Mouse (Mus musculus): ENCODE measurements around the gene Borcs5. TPM values are rescaled to one million over a fixed set of nuclear protein-coding genes. Genes with fewer than 3 reads are reported as not detected.

Gene Borcs5
- polyA plus RNA-seq, 1 experiment from 2014 or later = 38.6 TPM

DNA sequence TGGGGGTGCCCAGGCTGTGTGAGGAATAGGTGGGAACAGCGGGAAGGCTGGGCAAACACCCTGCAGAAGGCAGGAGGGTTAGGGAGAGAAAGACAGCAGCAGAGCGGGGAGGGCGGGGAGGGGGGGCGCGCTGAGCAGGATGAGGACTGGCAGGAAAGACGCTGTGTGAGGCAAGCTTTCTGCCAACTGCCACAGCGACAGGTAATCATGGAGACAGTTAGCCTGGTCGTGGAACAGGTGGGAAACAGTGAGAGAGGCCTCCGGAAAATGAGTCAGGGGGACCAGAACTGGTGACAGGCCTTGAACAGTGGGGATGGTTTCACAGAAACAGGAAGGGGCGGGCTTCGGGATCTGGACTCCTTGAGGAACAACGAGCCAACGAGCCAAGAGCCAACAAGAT is 27.4 kb upstream of the Borcs5 start:
- Histone ChIP-seq H3K4me2 (replicated peaks) (no peak overlapping the region), H3K4me1 (no peaks in the 10 kb centered on the region), H3K27ac (no peak overlapping the region), H3K36me3 (no peaks in the 10 kb centered on the region), H3K9ac (no peak overlapping the region), H3K4me3 (no peak overlapping the region), H3K27me3 (replicated peaks) (no peaks in the 10 kb centered on the region), H3K9me3 (no peaks in the 10 kb centered on the region)
- ATAC-seq (ENCODE audit: low FRiP score, low read depth) = no peak
- WGBS = 81% methylated on average over 13 of the region's 13 CpGs

DNA sequence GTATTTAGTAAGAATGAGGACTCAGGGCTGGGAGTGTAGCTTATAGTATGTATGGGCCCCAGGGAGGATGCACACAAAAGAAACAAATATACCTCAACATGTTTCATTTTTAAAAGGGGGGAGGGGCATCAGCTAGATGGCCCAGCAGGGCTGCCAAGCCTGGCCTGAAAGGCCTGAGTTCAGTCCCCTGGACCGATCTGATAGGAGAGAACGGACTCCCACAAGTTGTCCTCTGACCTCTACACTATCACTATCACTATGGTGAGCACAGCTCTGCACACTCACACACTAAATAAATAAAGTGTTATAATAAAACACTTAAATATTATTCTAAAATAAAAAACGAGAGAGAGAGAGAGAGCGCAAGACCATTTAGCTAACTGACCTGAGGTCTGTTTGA is 25.0 kb upstream of the Borcs5 start:
- no peak overlapping the region for H3K4me2 ChIP-seq (replicated peaks)

DNA sequence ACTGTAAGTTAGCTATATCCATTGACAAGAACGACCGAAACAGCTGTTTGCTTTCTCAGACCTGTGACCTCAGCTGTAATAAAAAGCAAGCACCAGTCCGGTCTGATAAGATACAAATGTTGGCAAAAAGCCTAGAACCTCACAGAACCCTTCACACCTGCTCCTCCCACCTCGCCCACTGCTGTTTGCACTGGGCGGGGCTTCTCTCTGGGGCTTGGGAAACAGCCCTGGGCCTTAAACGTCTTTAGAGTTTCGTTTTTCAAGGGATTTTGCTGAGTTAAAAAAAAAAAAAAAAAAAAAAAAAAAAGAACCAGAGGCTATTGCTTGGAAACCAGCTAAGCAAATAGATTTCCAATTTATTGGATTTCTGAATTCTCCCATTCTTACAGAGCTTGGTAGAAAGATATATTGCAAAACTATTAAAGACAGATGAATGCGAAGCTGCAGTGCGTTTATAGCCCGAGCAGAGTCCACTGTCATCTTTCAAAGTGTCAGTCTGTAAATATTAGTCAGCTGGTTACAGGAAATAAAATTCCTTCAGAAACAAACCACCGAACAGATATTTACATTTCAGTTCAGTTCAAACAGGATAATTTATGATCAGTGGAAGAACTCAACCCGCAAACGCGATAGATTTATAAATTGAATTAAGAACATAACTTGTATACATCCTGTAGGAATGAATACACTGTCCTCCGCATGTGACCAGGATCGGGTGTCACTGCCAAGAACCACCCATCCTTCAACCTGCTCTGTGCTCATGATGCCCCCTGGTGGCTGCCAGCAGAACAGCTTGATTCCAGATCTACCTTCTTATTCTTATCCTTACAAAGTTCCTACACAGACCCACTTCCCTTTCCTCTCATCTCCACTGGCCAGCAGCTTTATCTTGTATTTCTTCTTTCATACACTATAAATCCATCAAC is 24.3 kb upstream of the Borcs5 start:
- peak; percentile 73; the same call in 1 of the 2 replicates for ATAC-seq (ENCODE audit: low FRiP score, low read depth)
- Histone ChIP-seq H3K4me1 (no peaks in the 10 kb centered on the region), H3K27ac (no peak overlapping the region), H3K27me3 (replicated peaks) (no peaks in the 10 kb centered on the region), H3K36me3 (no peaks in the 10 kb centered on the region), H3K4me2 (replicated peaks) (no peak overlapping the region), H3K9me3 (no peaks in the 10 kb centered on the region), H3K4me3 (no peak overlapping the region), H3K9ac (no peak overlapping the region)
- 21% methylated on average over 16 of the region's 16 CpGs for WGBS

More for the DNA sequence above, 25.0 kb upstream of the Borcs5 start:
- ATAC-seq (ENCODE audit: low FRiP score, low read depth) = no peak
- WGBS = 85% methylated on average over 4 of the region's 4 CpGs
- Histone ChIP-seq H3K9me3 (no peaks in the 10 kb centered on the region), H3K27me3 (replicated peaks) (no peaks in the 10 kb centered on the region), H3K36me3 (no peaks in the 10 kb centered on the region), H3K9ac (no peak overlapping the region), H3K27ac (no peak overlapping the region), H3K4me1 (no peaks in the 10 kb centered on the region), H3K4me3 (no peak overlapping the region)

DNA sequence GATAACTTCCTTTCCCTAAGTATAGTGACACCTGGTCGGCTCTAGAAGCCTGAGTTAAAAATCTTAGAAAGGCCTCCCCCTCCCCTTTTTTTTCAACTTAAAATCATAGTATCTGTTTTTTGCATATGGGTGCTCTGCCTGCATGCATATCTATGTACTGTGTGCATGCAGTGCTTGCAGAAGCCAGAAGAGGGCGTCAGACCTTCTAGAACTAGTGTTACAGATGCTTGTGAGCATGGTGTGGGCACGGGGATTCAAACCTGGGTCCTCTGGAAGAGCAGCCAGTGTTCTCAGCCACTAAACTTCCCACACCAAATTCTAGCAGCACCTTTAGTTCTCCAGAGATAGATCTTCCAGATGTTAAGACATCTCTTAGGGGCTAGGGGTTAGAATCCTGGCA is 21.7 kb upstream of the Borcs5 start:
- WGBS = 60% methylated on average over 3 of the region's 3 CpGs
- Histone ChIP-seq H3K4me3 (no peak overlapping the region), H3K27me3 (replicated peaks) (no peaks in the 10 kb centered on the region), H3K9ac (no peak overlapping the region), H3K36me3 (no peaks in the 10 kb centered on the region), H3K4me1 (no peaks in the 10 kb centered on the region), H3K4me2 (replicated peaks) (no peak overlapping the region), H3K27ac (no peak overlapping the region), H3K9me3 (no peaks in the 10 kb centered on the region)
- ATAC-seq (ENCODE audit: low FRiP score, low read depth) = no peak

DNA sequence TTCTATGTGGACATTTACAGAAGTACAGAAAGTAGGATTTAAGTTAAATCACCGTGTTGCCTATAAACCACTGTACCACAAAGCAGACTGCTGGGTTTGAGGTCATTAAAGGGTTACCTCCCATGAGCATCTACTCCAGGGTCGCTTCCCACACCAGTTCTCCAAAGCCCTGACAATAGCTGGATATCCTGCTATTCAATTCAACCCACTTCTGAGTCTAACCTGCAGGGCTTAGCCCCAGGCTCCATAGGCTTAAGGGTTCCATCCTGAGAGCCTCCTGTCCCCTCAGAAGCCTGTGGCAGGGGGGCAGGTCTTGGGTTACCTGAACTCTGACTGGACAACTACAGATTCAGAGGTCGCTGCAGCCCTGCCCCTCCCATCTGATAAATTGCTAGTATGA is 19.2 kb upstream of the Borcs5 start:
- H3K9ac ChIP-seq = no peak overlapping the region
- no peaks in the 10 kb centered on the region for H3K4me1 ChIP-seq
- H3K27ac ChIP-seq = no peak overlapping the region
- H3K27me3 ChIP-seq (replicated peaks) = no peaks in the 10 kb centered on the region
- no peak for ATAC-seq (ENCODE audit: low FRiP score, low read depth)
- H3K4me2 ChIP-seq (replicated peaks) = no peak overlapping the region
- H3K4me3 ChIP-seq = no peak overlapping the region
- H3K9me3 ChIP-seq = no peaks in the 10 kb centered on the region
- H3K36me3 ChIP-seq = no peaks in the 10 kb centered on the region
- 66% methylated on average over 3 of the region's 3 CpGs for WGBS

DNA sequence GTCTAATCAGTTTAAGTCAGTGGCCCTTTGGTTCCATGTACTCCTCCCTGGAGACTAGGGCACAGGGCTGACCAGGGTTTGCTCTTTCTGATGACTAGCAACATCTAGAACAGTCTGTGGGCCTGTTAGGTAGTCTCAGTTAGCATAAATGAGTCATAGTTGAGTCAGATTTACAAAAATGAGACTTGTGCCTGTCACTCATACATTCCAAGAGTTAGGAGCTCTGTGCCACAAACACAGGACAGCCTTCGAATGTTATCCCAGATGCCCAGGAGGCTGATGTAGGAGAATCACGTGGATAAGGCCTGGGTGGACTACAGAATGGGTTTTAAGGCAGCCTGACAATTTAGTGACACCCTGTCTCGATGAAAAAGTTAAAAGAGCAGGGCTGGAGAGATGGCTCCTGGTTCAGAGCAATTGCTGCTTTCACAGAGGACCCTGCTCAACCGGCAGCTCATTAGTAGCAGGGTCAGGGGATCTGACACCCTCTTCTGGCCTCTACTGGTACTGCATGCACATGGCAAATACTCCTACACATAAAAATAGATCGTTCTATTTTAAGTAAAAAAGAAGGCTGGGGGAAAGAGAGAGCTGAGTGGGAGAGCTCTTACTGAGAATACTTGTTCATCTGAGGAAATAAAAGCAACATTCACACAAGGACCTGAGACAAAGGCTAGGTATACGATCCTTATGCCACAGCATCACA is 18.3 kb upstream of the Borcs5 start:
- no peak overlapping the region for H3K4me2 ChIP-seq (replicated peaks)
- H3K4me1 ChIP-seq = no peaks in the 10 kb centered on the region
- no peaks in the 10 kb centered on the region for H3K27me3 ChIP-seq (replicated peaks)
- no peak overlapping the region for H3K27ac ChIP-seq
- no peak for ATAC-seq (ENCODE audit: low FRiP score, low read depth)
- H3K9me3 ChIP-seq = no peaks in the 10 kb centered on the region
- no peak overlapping the region for H3K9ac ChIP-seq
- 73% methylated on average over 6 of the region's 6 CpGs for WGBS
- H3K4me3 ChIP-seq = no peak overlapping the region
- H3K36me3 ChIP-seq = no peaks in the 10 kb centered on the region

DNA sequence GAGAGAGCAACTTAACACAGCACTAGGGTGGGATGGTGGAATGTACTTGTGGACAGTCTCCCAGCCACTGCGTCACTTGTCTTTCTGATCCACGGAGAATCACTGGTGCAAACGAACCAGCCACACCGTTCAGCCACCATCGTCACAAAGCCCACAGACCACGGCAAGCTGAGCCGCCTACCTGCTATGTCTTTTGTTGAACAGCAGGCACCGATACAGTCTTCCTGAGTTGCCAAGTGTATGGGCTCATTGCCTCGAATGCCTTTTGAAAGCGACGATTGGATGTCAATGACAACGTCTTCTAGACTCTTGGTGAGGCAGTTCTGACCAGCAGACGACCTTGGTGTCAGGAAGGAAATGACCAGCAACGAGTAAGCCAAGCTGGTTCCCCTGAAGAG is 17.8 kb upstream of the Borcs5 start:
- 79% methylated on average over 14 of the region's 14 CpGs for WGBS
- Histone ChIP-seq H3K4me1 (no peaks in the 10 kb centered on the region), H3K27ac (no peak overlapping the region), H3K9me3 (no peaks in the 10 kb centered on the region), H3K4me2 (replicated peaks) (no peak overlapping the region), H3K36me3 (no peaks in the 10 kb centered on the region), H3K27me3 (replicated peaks) (no peaks in the 10 kb centered on the region), H3K9ac (no peak overlapping the region), H3K4me3 (no peak overlapping the region)
- no peak for ATAC-seq (ENCODE audit: low FRiP score, low read depth)

DNA sequence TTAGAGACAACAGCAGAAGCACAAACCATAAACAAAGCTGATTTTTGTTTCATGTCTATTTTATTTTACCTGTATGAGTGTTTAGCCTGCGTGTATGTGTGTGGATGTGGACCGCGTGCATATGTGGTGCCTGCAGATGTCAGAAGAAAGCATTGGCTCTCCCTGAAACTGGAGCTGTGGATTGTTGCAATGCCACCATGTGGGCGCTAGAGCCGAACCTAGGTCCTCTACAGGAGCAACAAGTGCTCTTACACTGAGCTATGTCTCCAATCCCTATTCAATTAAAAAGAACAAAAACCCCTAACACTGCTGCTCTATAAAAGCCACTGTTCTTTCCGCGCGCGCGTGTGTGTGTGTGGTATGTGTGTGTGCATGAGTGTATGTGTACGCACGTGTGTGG is 13.9 kb upstream of the Borcs5 start:
- H3K27me3 ChIP-seq (replicated peaks) = no peaks in the 10 kb centered on the region
- WGBS = 67% methylated on average over 12 of the region's 12 CpGs
- ATAC-seq (ENCODE audit: low FRiP score, low read depth) = no peak
- no peak overlapping the region for H3K4me2 ChIP-seq (replicated peaks)
- H3K4me1 ChIP-seq = no peaks in the 10 kb centered on the region
- H3K9ac ChIP-seq = no peak overlapping the region
- no peaks in the 10 kb centered on the region for H3K9me3 ChIP-seq
- no peak overlapping the region for H3K27ac ChIP-seq
- no peaks in the 10 kb centered on the region for H3K36me3 ChIP-seq
- no peak overlapping the region for H3K4me3 ChIP-seq

DNA sequence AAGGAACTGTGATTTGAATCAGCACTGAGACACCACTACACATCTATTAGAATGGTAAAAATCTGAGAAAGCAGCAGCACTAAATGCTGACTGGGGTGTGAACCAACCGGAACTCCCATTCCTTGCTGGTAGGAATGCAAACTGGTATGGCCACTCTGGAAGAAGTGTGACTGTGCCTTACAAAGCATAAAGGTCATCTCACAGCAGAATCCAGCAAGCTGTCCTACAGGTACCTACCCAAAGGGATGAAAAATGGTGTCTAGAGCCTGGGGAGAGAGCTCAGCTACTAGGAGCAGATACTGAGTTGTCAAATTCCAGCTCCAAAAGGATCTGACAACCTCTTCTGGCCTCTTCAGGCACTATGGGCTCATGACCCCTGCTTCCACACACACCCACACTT is 12.7 kb upstream of the Borcs5 start:
- H3K9me3 ChIP-seq = no peaks in the 10 kb centered on the region
- no peak for ATAC-seq (ENCODE audit: low FRiP score, low read depth)
- H3K4me1 ChIP-seq = no peaks in the 10 kb centered on the region
- peaks cover 7% of the 10 kb centered on the region for H3K27me3 ChIP-seq (replicated peaks)
- 97% methylated on average over 1 of the region's 1 CpGs for WGBS
- H3K9ac ChIP-seq = no peak overlapping the region
- H3K36me3 ChIP-seq = no peaks in the 10 kb centered on the region
- H3K27ac ChIP-seq = no peak overlapping the region
- no peak overlapping the region for H3K4me3 ChIP-seq
- no peak overlapping the region for H3K4me2 ChIP-seq (replicated peaks)

DNA sequence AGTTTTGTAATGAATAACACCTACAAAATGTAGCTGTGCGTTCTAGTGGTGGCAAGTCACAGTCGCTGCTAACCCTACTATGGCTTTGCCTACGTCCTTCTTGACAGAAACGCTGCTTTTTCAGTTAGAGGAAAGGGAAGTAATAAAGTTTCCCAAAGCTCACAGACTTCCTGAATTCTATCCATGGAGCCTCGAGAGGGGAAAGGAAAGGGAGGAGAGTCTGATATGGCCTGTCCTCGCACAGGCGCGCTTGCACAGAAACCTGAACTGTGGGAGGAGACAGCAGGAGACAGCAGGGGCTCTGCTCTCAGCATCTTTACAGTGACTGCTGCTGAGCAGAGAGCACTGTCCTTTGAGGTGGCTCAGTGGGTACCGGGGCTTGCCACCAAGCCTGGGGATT is 8.9 kb upstream of the Borcs5 start:
- Histone ChIP-seq H3K4me3 (no peak overlapping the region), H3K9ac (no peak overlapping the region), H3K9me3 (no peaks in the 10 kb centered on the region), H3K36me3 (no peaks in the 10 kb centered on the region), H3K27ac (no peak overlapping the region), H3K4me1 (peaks cover 6% of the 10 kb centered on the region), H3K4me2 (replicated peaks) (no peak overlapping the region), H3K27me3 (replicated peaks) (peaks cover 20% of the 10 kb centered on the region)
- WGBS = 67% methylated on average over 9 of the region's 9 CpGs
- no peak for ATAC-seq (ENCODE audit: low FRiP score, low read depth)

DNA sequence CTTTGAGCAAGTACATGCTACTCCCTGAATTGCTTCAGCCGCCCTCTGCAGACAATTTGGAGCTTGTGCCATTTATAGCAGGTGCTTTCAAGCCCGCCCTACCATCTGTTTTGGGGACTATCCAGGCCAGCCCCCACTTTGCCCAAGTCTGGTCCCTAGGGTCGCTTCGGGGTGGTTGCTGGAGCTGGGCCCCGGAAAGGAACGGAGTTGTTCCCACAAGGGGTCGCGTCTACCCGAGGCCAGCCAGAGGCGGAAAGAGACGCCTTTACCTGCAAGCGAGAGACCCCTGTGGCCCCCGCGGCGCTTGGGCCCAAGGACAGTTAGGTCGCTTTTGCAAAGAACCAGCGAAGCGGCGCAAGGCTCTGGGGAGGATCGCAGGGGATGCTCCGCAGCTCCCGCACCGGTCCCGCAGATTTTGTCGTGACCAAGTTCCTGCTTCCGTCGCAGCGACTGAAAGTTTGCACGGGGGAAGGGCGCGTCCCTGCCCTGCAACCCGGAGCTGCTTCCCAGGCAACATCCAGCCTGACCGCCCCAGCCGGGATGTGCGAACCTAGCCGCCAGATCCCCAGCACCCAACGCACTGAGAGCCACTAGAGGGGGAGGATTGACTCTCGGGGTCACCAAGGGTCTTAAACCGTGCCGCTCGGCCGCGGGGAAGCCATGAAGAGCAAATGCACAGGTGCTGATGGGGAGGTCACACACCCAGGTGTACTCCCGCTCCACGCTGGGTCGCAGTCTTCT is 7.2 kb upstream of the Borcs5 start, which contains the start of gene Mansc1:
Mansc1 (minus strand) TSS at position 542 of the 741 bp plus-strand sequence.
- H3K4me1 ChIP-seq = peaks cover 6% of the 10 kb centered on the region
- peak within 1 kb of the TSS; percentile 87 for H3K4me2 ChIP-seq (replicated peaks)
- ATAC-seq (ENCODE audit: low FRiP score, low read depth) = peak; percentile 68; the same call in 1 of the 2 replicates
- H3K9ac ChIP-seq = peak within 1 kb of the TSS; percentile 59
- no peaks in the 10 kb centered on the region for H3K36me3 ChIP-seq
- no peaks in the 10 kb centered on the region for H3K9me3 ChIP-seq
- H3K4me3 ChIP-seq = peak within 1 kb of the TSS; percentile 41
- WGBS = 2% methylated on average over 46 of the region's 46 CpGs
- peaks cover 20% of the 10 kb centered on the region for H3K27me3 ChIP-seq (replicated peaks)
- no peak within 1 kb of the TSS for H3K27ac ChIP-seq

DNA sequence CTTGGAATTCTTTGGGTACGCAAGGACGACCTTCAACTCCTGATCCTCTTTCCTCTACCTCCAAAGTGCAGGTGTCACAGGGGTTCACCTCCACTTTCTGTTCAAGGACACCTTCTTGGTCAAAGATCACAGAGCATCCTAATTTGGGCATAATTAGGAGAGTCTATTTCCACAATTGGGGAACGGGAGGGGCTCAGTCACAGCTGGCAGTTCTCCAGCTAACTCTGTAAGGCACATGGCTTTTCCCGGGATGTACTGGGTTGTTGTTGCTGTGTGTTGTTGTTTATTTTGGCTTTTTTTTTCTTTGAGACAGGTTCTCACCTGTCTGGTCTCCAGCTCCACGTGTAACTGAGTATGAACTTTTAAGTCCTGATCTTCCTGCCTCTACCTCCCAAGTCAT is 6.6 kb upstream of the Borcs5 start:
- Histone ChIP-seq H3K9me3 (no peaks in the 10 kb centered on the region), H3K27me3 (replicated peaks) (peaks cover 20% of the 10 kb centered on the region), H3K4me2 (replicated peaks) (peak overlapping the region; percentile 87), H3K4me1 (peaks cover 6% of the 10 kb centered on the region), H3K9ac (0 out of 2 replicates have a peak overlapping the region, but pooled peaks have one; percentile 59), H3K27ac (no peak overlapping the region), H3K4me3 (peak overlapping the region; percentile 41), H3K36me3 (no peaks in the 10 kb centered on the region)
- ATAC-seq (ENCODE audit: low FRiP score, low read depth) = 0 out of 2 replicates have a peak, but pooled peaks have one; percentile 12
- 43% methylated on average over 5 of the region's 5 CpGs for WGBS

All from neural tube, embryonic 12.5 days (tissue).